Mouse (Mus musculus) spleen, adult 2 months (tissue): ENCODE measurements around the gene Gpr142.

ENCODE experiments used
- CTCF ChIP-seq: fragments of 200-500 bp; IDR thresholded peaks from 2 replicates; pipeline ENCODE4 v1.5.1; 2011; ENCODE audit warnings: mild to moderate bottlenecking, inconsistent platforms; ENCODE audit not compliant: insufficient read depth, insufficient read length, insufficient replicate concordance; ENCODE audit errors: extremely low read depth
- POLR2A ChIP-seq: fragments of 200-500 bp; IDR thresholded peaks from 2 replicates; pipeline ENCODE4 v1.6.1; 2011; ENCODE audit warnings: low read depth, low read length, inconsistent platforms

GRCm38 (mm10) chr11:114853174-114853838 lies 54.6 kb downstream of the Gpr142 start:
- TF ChIP-seq CTCF (no peak), POLR2A (no peak)
